Mouse (Mus musculus): ENCODE data around the gene Nectin4. TPM values are rescaled to one million over a fixed set of nuclear protein-coding genes. Genes with fewer than 3 reads are reported as not detected.

Gene Nectin4
- total RNA-seq, 2 experiments from 2014 or later = 0.22 TPM; not detected in 1

- intact Hi-C loops (cut with DNase I) = loop anchor here (5.0 kb wide), 1 partner anchor 244 kb away; the partner anchor contains the start of gene Cfap126
- DNase-seq = no peak
These were observed 14.0 kb upstream of the Nectin4 start for GRCm38 (mm10) chr1:171355812-171356340.

GRCm38 (mm10) chr1:171356814-171357213, 13.1 kb upstream of the Nectin4 start:
- intact Hi-C loops (cut with DNase I) = loop anchor here (1.0 to 5.0 kb wide), 2 partner anchors 36 to 245 kb away; partner anchors contain the start of gene Cfap126
- DNase-seq = no peak

- intact Hi-C loops (cut with DNase I) = loop anchor here (5.0 kb wide), 1 partner anchor 246 kb away; the partner anchor contains the start of gene Cfap126
- DNase-seq = peak in 1 of 2 experiments; percentile 29
These were observed 11.5 kb upstream of the Nectin4 start for GRCm38 (mm10) chr1:171358421-171358820.

- no peak for DNase-seq
- intact Hi-C loops (cut with DNase I) = loop anchor here (2.0 kb wide), 2 partner anchors 51 to 207 kb away; partner anchors contain the start of gene Usf1
These were observed 9.6 kb upstream of the Nectin4 start for GRCm38 (mm10) chr1:171360253-171360652.

GRCm38 (mm10) chr1:171360656-171361055, 9.2 kb upstream of the Nectin4 start, which contains the start of gene Klhdc9:
TSS of gene Klhdc9 (minus strand) at chr1:171360798.
- intact Hi-C loops (cut with DNase I) = loop anchor here (1.0 to 2.0 kb wide), 3 partner anchors 50 to 206 kb away; partner anchors contain the start of gene Usf1
- DNase-seq = peak; percentile 88 to 94

GRCm38 (mm10) chr1:171361106-171362103, 8.5 kb upstream of the Nectin4 start:
- intact Hi-C loops (cut with DNase I) = loop anchor here (1.0 to 2.0 kb wide), 3 partner anchors 49 to 205 kb away; partner anchors contain the start of gene Usf1

GRCm38 (mm10) chr1:171365934-171366333, 4.0 kb upstream of the Nectin4 start:
- no peak for DNase-seq
- intact Hi-C loops (cut with DNase I) = no loop called here

More at GRCm38 (mm10) chr1:171361106-171362103, 8.5 kb upstream of the Nectin4 start:
- peak; percentile 79 to 87 for DNase-seq

- intact Hi-C loops (cut with DNase I) = no loop called here
- no peak for DNase-seq
These were observed 3.0 kb downstream of the Nectin4 start for GRCm38 (mm10) chr1:171372880-171373279.

- intact Hi-C loops (cut with DNase I) = no loop called here
- DNase-seq = no peak
These were observed 4.0 kb downstream of the Nectin4 start for GRCm38 (mm10) chr1:171373946-171374345.

- DNase-seq = no peak
- intact Hi-C loops (cut with DNase I) = no loop called here
These were observed 5.8 kb downstream of the Nectin4 start for GRCm38 (mm10) chr1:171375646-171376097.

- DNase-seq = no peak
- intact Hi-C loops (cut with DNase I) = no loop called here
These were observed 8.4 kb downstream of the Nectin4 start for GRCm38 (mm10) chr1:171378298-171378697.

GRCm38 (mm10) chr1:171379935-171380599, 10.2 kb downstream of the Nectin4 start:
- intact Hi-C loops (cut with DNase I) = loop anchor here (2.0 kb wide), 1 partner anchor 59 kb away; no protein-coding TSS in a partner anchor
- peak; percentile 80 to 90 for DNase-seq

- intact Hi-C loops (cut with DNase I) = no loop called here
These were observed 12.3 kb downstream of the Nectin4 start for GRCm38 (mm10) chr1:171382096-171382620.

GRCm38 (mm10) chr1:171384361-171384760, 14.5 kb downstream of the Nectin4 start:
- intact Hi-C loops (cut with DNase I) = no loop called here
- no peak for DNase-seq

More at GRCm38 (mm10) chr1:171382096-171382620, 12.3 kb downstream of the Nectin4 start:
- no peak for DNase-seq

- no peak for DNase-seq
- intact Hi-C loops (cut with DNase I) = no loop called here
These were observed 15.3 kb downstream of the Nectin4 start for GRCm38 (mm10) chr1:171385171-171385570.

GRCm38 (mm10) chr1:171387099-171387498, 17.2 kb downstream of the Nectin4 start:
- peak; percentile 28 to 29 for DNase-seq
- intact Hi-C loops (cut with DNase I) = no loop called here

GRCm38 (mm10) chr1:171388376-171389102, 18.6 kb downstream of the Nectin4 start, which contains the start of gene Arhgap30:
TSS of gene Arhgap30 (plus strand) at chr1:171388954.
- peak; percentile 42 to 58 for DNase-seq
- intact Hi-C loops (cut with DNase I) = no loop called here

GRCm38 (mm10) chr1:171390101-171390500, 20.2 kb downstream of the Nectin4 start:
- intact Hi-C loops (cut with DNase I) = no loop called here
- DNase-seq = peak in 1 of 2 experiments; percentile 26

- no peak for DNase-seq
- intact Hi-C loops (cut with DNase I) = no loop called here
These were observed 31.9 kb downstream of the Nectin4 start for GRCm38 (mm10) chr1:171401821-171402220.
